Mouse (Mus musculus) lung, postnatal 0 days (tissue): ENCODE data around the gene Tsen15.

Experiments used
- CTCF ChIP-seq: IDR thresholded peaks from 2 replicates; pipeline ENCODE4 v1.5.1; 2016; ENCODE audit warnings: antibody characterized with exemption, mild to moderate bottlenecking
- EP300 ChIP-seq: IDR thresholded peaks from 2 replicates; pipeline ENCODE4 v1.6.1; 2016; ENCODE audit warnings: antibody characterized with exemption, mild to moderate bottlenecking, control low read depth

DNA sequence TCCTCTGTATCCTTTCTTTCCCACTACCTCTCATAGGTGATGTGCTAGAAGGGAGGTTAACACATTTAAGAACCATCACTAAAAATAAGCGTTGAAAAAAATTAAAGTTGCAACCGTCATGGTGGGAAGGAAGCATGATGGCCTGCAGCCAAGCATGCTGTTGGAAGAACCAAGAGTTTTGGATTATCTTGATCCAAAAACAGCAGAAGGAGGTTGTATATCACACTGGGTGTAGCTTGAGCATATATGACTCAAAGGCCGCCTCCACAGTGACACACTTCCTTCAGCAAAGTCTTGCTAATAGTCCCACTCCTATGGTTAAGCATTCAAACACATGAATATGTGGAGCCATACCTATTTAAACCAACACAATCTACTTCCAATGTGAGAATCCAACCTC is 7.6 kb upstream of the Tsen15 start:
- TF ChIP-seq EP300 (no peak), CTCF (no peak)
